Mouse (Mus musculus): ENCODE measurements around the gene Smtn.

DNA sequence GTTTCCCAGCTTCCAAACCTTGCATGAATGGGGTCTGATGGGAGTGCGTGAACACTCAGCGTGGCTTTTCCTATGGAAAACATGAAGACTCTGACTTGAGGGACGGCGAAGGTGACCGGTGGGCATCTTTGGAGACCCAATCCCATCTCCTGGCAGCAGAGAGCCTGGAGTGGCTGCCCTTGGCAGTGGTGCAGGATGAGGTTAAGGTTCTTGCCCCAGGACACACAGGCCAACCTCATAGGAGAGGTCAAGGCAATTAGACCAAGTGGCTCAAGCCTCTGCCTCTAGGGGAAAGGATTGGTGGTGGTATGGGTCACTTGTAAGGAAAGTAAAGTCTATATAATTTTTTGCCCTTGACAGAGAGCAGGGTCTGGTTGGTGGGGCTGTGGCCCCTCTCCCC is 4.3 kb downstream of the Smtn start:
- no peak for TF ChIP-seq POLR2A (IDR thresholded peaks at IDR 0.05; ENCODE audit: low read depth, low read length)
- no peak for TF ChIP-seq CTCF (IDR thresholded peaks at IDR 0.05; ENCODE audit: extremely low read depth, insufficient read depth, insufficient read length, insufficient replicate concordance)
